Mouse (Mus musculus) midbrain, embryonic 13.5 days (tissue): ENCODE measurements at regions not wholly inside any gene's neighbourhood (a gene's known extent, or its start where the extent isn't known, plus 50 kb on each side); places are given as distances from the start of the nearest gene placed in this dataset.

Experiments used
- ATAC-seq: fragments of 200-750 bp; cut with Nextera tagmentation; 2 replicates; pipeline ENCODE4 v1.8.0; 2017; ENCODE audit warnings: mild to moderate bottlenecking, moderate TSS enrichment, moderate library complexity
- H3K27ac ChIP-seq: fragments of 300-500 bp; sonication (generic); 2 replicates; pipeline ENCODE4 v1.5.1; 2015; ENCODE audit warnings: inconsistent platforms, mild to moderate bottlenecking, moderate library complexity
- H3K27me3 ChIP-seq: fragments of 300-500 bp; sonication (generic); 2 replicates; pipeline ENCODE4 v1.6.1; 2015; ENCODE audit warnings: mild to moderate bottlenecking, inconsistent platforms
- H3K36me3 ChIP-seq: fragments of 300-500 bp; sonication (generic); 2 replicates; pipeline ENCODE4 v1.6.1; 2015; ENCODE audit warnings: mild to moderate bottlenecking, inconsistent platforms
- H3K4me1 ChIP-seq: fragments of 300-500 bp; sonication (generic); replicated peaks from 2 replicates; pipeline ENCODE4 v1.6.1; 2015; ENCODE audit warnings: inconsistent platforms
- H3K4me2 ChIP-seq: fragments of 300-500 bp; sonication (generic); replicated peaks from 2 replicates; pipeline ENCODE4 v1.6.1; 2015; ENCODE audit warnings: moderate library complexity, mild to moderate bottlenecking, inconsistent platforms
- H3K4me3 ChIP-seq: fragments of 300-500 bp; sonication (generic); replicated peaks from 2 replicates; pipeline ENCODE4 v1.5.1; 2015; ENCODE audit warnings: mild to moderate bottlenecking, inconsistent platforms
- H3K9ac ChIP-seq: fragments of 300-500 bp; sonication (generic); replicated peaks from 2 replicates; pipeline ENCODE4 v1.6.1; 2015; ENCODE audit warnings: mild to moderate bottlenecking, inconsistent platforms
- H3K9me3 ChIP-seq: fragments of 300-500 bp; sonication (generic); 2 replicates; pipeline ENCODE4 v1.6.1; 2016; ENCODE audit warnings: mild to moderate bottlenecking, inconsistent platforms
- WGBS: fragments of 180-500 bp; shearing (Covaris S2); methylation state at CpG from one replicate; pipeline ENCODE4 v1.1.7; 2015; 5-methylcytosine and 5-hydroxymethylcytosine counted together

DNA sequence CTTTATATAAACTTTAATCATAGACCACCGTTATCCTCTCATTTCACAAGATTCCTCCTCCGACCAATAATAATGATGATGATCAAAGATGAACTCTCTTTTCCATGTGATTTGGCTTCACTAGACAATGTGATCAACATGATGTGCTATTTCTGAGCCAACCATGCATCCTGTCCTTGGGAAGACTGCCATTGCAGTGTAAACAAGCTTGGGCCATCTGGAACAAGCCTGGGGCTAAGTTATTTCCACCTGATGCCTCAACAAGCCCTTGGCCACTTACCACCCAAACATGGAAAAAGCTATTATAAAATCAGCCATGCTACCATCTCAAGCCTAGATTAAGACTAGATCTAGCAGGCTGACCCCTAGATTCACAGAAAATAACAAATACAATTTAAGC, 542.9 kb downstream of the Gm9195 start:
- no peak overlapping the region for H3K4me3 ChIP-seq
- no peak overlapping the region for H3K9ac ChIP-seq
- H3K36me3 ChIP-seq: no peaks in the 10 kb centered on the region
- no peak overlapping the region for H3K27ac ChIP-seq
- H3K27me3 ChIP-seq: no peaks in the 10 kb centered on the region
- no peaks in the 10 kb centered on the region for H3K9me3 ChIP-seq
- ATAC-seq: no peak
- 97% methylated on average over 2 of the region's 2 CpGs for WGBS
- H3K4me1 ChIP-seq: no peaks in the 10 kb centered on the region
- H3K4me2 ChIP-seq: no peak overlapping the region

DNA sequence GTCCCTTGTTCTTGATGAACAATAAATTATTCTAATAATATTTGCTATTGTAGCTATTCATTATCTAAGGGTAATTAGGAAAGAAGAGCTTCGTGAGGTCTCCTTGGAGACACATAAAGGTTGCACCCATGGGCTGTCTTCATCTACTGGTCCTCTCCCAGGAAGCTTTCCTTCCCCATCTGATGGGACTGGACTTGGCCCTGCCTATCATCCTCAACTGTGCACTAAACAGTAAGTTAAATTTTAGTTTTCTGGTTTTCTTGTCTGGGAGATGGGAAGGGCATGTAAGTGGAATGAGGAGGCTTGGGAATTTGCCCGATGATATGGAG, 554.5 kb downstream of the Gm9195 start:
- Histone ChIP-seq H3K27ac (no peak overlapping the region), H3K4me2 (no peak overlapping the region), H3K4me1 (peaks cover 5% of the 10 kb centered on the region), H3K27me3 (no peaks in the 10 kb centered on the region), H3K36me3 (no peaks in the 10 kb centered on the region), H3K9ac (no peak overlapping the region), H3K4me3 (no peak overlapping the region), H3K9me3 (no peaks in the 10 kb centered on the region)
- WGBS: 86% methylated on average over 2 of the region's 2 CpGs
- ATAC-seq: no peak

DNA sequence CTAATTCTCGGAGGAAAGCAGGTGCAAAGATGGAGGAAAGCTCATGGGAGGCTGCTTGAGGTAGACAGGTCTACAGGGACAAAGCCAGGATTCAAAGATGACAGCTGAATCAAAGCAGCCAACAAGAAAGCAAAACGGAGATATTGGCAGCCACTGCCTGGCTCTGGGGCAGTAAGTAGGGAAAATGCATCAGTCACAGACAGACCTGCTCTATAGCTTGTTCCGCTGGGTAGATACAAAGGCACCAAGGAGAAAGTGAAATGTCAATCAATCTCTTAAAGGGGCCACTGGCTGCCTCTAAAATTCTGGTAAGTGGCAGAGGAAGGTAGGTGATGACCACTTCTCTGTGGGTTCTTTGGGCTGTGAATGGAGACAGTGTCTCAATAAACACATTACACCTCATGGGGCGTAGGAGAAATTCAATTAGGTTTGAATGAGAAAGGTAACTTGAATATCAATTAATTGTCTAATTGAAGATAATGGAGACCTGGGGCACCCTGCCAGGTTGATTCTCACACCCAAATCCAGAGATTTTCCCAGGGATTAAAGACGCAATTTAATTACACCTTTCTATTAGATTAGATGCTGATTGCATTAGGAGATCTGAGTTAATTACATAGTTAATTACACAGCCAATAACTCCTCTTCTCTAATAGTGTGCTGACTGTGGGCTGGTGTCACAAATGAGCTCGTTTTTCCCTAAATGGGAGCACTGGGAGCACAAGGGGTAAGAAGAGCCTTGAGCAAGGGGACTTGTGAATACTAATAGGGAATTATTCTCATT, 555.1 kb downstream of the Gm9195 start:
- peak overlapping the region; percentile 16; the same call in 1 of the 2 replicates for H3K27ac ChIP-seq
- peak; percentile 50; the same call in 1 of the 2 replicates for ATAC-seq
- WGBS: 46% methylated on average over 6 of the region's 6 CpGs

DNA sequence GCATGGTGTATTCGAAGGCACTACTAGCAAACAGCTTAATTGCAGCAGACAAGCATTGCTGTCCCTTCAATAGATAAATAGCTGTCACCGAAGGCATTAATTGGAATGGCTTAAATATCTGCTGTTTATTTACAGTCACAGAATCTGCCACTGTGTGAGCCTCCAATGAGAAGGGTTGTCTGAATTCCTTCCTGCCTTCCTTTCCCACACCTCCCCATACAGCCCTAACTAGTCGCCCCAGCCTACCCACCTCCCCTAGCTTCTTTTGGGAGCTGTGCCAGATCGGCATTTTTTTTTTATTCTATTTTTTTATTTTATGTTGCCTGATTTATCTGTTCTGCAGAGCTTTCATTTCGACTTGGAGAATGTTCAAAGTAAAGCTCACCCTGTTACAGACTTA, 575.7 kb downstream of the Gm9195 start:
- 73% methylated on average over 5 of the region's 5 CpGs for WGBS
- ATAC-seq: no peak
- no peak overlapping the region for H3K9ac ChIP-seq
- H3K4me2 ChIP-seq: no peak overlapping the region
- no peaks in the 10 kb centered on the region for H3K9me3 ChIP-seq
- no peaks in the 10 kb centered on the region for H3K27me3 ChIP-seq
- no peaks in the 10 kb centered on the region for H3K36me3 ChIP-seq
- no peak overlapping the region for H3K27ac ChIP-seq
- no peak overlapping the region for H3K4me3 ChIP-seq
- H3K4me1 ChIP-seq: peaks cover 11% of the 10 kb centered on the region

More for the DNA sequence above, 555.1 kb downstream of the Gm9195 start:
- Histone ChIP-seq H3K9ac (no peak overlapping the region), H3K9me3 (no peaks in the 10 kb centered on the region), H3K4me2 (no peak overlapping the region), H3K27me3 (no peaks in the 10 kb centered on the region), H3K4me1 (peaks cover 5% of the 10 kb centered on the region), H3K36me3 (no peaks in the 10 kb centered on the region), H3K4me3 (no peak overlapping the region)

DNA sequence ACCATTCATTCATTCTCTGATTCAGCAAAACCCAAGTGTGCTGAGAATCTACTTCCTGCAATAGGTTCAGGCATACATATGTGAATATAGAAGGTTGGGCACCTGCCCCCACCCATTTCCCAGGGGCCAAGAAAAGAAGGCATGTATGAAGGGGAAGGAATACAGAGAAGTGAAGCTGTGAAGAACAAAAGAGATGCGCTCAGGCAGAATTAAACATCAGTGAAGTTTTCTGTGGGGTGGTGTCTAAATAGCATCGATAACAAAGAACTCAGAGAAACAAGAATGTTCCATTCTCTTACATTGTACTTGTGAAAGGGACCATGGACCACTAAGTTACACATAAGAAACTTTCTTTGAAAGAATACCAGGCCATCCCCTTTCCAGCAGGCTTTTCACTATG, 580.7 kb downstream of the Gm9195 start:
- no peaks in the 10 kb centered on the region for H3K27me3 ChIP-seq
- ATAC-seq: no peak
- no peaks in the 10 kb centered on the region for H3K36me3 ChIP-seq
- H3K4me2 ChIP-seq: no peak overlapping the region
- H3K9ac ChIP-seq: no peak overlapping the region
- H3K9me3 ChIP-seq: no peaks in the 10 kb centered on the region
- WGBS: 67% methylated on average over 2 of the region's 2 CpGs
- H3K4me1 ChIP-seq: no peaks in the 10 kb centered on the region
- no peak overlapping the region for H3K4me3 ChIP-seq
- no peak overlapping the region for H3K27ac ChIP-seq

DNA sequence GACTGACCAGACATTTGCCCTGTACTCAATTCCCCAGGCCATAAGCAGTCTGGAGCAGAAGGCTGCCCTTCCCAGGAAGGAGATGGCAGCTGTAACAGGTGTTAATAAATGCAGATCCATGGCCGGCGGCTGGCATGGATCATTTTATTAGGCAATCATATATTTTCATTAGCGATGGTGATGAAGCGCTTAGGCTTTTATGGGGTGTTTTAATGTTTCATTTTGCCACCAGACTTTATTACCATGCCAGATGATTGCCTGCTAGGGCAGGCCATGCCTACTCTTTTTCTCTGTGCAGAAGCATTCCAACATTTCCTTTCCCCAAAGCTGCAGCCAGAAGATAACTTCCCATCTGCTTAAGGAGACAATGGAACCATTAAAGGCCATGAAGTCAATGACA, 596.2 kb downstream of the Gm9195 start:
- WGBS: 90% methylated on average over 4 of the region's 4 CpGs
- no peak for ATAC-seq
- no peak overlapping the region for H3K9ac ChIP-seq

DNA sequence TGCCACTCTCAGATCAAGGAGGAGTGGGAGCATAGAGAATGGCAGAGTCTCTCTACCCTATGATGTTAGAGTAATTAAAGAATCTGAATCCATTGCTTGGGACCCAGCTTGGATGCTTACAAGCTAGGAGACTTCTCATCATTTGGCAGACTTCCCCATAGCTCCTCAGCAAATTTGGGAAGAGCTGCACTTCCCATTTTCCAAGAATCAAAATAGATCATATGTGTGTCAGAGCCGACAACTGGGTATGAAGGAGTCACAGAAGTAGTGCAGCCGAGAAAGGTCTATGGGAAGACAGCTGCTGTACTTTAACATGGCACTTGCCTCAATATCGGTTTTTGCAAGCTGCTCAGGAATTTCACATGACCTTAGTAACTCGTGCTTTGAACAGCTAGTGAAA, 596.8 kb downstream of the Gm9195 start:
- 88% methylated on average over 4 of the region's 4 CpGs for WGBS

More for the DNA sequence above, 596.2 kb downstream of the Gm9195 start:
- Histone ChIP-seq H3K9me3 (no peaks in the 10 kb centered on the region), H3K4me2 (no peak overlapping the region), H3K4me3 (no peak overlapping the region), H3K36me3 (no peaks in the 10 kb centered on the region), H3K27me3 (no peaks in the 10 kb centered on the region), H3K27ac (no peak overlapping the region), H3K4me1 (no peaks in the 10 kb centered on the region)

DNA sequence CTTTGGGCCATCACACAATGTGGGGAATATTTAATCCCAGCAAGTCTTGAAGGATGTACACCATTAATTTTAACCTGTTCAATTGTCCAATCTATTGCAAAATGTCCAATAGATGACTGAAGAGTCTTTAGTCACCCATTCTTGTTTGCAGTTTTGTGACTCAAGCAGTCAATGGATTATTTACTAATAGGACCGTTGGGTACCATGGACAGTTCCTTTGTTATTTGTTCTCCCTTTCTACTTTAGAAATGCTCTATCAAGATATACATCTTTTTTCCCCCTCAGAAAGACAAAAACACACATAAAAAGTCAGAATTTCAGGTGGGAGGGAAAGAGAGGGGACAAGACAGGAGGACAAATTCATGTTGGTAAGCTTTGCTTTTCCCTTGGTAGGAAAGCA, 598.3 kb downstream of the Gm9195 start:
- H3K27me3 ChIP-seq: no peaks in the 10 kb centered on the region
- H3K4me2 ChIP-seq: no peak overlapping the region
- ATAC-seq: no peak
- no peak overlapping the region for H3K4me3 ChIP-seq
- H3K36me3 ChIP-seq: no peaks in the 10 kb centered on the region
- 63% methylated on average over 1 of the region's 1 CpGs for WGBS
- H3K4me1 ChIP-seq: no peaks in the 10 kb centered on the region
- no peaks in the 10 kb centered on the region for H3K9me3 ChIP-seq
- H3K9ac ChIP-seq: no peak overlapping the region
- H3K27ac ChIP-seq: no peak overlapping the region

More for the DNA sequence above, 596.8 kb downstream of the Gm9195 start:
- no peaks in the 10 kb centered on the region for H3K36me3 ChIP-seq
- H3K27ac ChIP-seq: no peak overlapping the region
- ATAC-seq: no peak
- no peaks in the 10 kb centered on the region for H3K9me3 ChIP-seq
- no peak overlapping the region for H3K4me3 ChIP-seq
- no peak overlapping the region for H3K9ac ChIP-seq
- H3K4me2 ChIP-seq: no peak overlapping the region
- no peaks in the 10 kb centered on the region for H3K4me1 ChIP-seq
- H3K27me3 ChIP-seq: no peaks in the 10 kb centered on the region

DNA sequence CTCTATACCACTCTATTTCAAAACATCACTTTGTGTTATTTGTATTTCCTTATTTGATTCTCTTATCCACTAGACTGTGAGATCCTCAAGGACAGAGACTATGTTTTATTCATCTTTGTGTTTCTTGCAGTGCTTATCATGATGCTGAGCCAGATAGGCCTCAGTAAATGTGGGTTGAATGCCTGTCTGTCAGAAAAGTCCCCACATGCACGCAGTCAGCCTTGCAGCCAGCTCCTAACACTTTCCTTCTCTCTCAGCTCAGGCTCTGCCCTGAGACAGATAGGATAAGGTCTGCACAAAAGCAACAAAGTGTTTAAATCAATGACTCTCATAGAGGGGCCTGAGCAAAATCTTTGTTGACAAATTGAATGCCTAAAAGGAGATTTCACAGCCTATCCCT, 600.0 kb downstream of the Gm9195 start:
- no peak for ATAC-seq
- Histone ChIP-seq H3K27ac (no peak overlapping the region), H3K9ac (no peak overlapping the region), H3K9me3 (no peaks in the 10 kb centered on the region), H3K4me3 (no peak overlapping the region), H3K4me1 (no peaks in the 10 kb centered on the region), H3K27me3 (no peaks in the 10 kb centered on the region), H3K36me3 (no peaks in the 10 kb centered on the region), H3K4me2 (no peak overlapping the region)
- WGBS: 66% methylated on average over 1 of the region's 1 CpGs

DNA sequence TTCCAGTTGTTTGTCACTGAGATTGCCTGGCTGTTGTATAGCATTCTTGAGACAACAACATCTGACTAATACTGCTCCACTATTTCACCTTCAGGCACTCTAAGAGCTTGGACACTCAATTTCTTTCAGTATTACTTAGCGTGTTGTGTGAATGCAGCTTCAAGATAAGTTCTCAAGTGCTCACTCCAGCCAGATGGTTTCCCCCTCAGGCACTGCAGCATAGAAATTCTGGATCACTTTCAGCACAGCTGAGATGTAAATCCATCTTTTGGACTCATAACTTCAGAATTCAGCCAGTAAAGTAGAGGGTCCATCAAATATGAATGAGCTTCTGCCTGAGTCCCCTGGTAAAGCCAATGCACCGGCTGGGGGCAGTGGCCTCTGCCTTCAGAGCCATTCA, 608.8 kb downstream of the Gm9195 start:
- Histone ChIP-seq H3K4me2 (no peak overlapping the region), H3K4me1 (no peaks in the 10 kb centered on the region), H3K4me3 (no peak overlapping the region), H3K9ac (no peak overlapping the region), H3K36me3 (no peaks in the 10 kb centered on the region), H3K27ac (no peak overlapping the region), H3K9me3 (no peaks in the 10 kb centered on the region), H3K27me3 (no peaks in the 10 kb centered on the region)
- no peak for ATAC-seq
- WGBS: 86% methylated on average over 2 of the region's 2 CpGs

DNA sequence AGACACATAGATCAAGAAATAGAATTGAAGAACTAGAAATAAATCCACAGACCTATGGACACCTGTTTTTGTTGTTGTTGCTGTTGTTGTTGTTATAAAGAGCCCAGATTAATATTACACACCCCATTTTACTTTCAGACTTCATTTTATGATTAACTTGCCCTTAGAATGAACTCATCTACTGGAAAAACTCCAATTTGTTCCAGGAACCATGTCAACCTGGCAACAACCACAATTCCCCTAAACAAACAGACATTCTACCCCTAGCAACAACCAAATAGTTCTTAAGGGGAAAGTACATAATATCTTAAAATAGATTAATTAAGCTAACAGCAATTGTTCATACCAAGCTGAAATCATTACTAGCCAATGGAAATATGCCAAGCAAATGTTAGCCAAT, 646.1 kb downstream of the Gm9195 start:
- no peak overlapping the region for H3K4me3 ChIP-seq
- ATAC-seq: no peak
- H3K4me2 ChIP-seq: no peak overlapping the region
- no peaks in the 10 kb centered on the region for H3K4me1 ChIP-seq
- H3K36me3 ChIP-seq: no peaks in the 10 kb centered on the region
- no peak overlapping the region for H3K27ac ChIP-seq
- H3K9me3 ChIP-seq: no peaks in the 10 kb centered on the region
- no peak overlapping the region for H3K9ac ChIP-seq
- H3K27me3 ChIP-seq: no peaks in the 10 kb centered on the region

DNA sequence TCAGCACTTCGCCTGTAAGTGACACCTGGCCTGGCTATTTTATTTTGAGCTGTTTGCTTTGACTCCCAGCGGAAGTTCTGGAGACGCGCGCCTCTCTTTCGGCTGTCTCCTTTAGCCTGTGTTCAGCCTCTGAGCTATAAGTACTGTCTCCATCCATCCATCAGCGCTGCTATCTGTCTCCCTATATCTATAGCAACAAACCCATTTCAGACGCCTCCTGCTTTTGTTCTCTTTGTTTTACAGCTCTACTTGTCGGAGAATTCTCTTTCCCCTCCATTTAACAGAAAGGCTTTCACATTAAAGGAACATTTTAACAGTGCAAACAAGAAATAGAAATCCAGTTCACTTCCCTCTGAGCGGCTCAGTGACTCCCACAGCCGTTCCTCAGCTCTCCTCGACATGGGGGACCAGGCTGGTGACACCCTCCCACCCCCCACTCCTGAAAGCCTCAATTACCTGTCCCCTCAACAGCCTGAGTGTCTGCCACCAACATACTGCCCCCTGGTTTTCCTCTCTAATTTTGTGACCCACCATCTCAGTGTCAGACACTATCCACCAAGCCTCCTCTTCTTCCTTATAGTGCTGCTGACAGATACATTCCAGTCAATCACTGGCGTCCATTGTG, 682.7 kb downstream of the Gm9195 start:
- Histone ChIP-seq H3K27me3 (no peaks in the 10 kb centered on the region), H3K4me2 (no peak overlapping the region), H3K27ac (no peak overlapping the region), H3K9me3 (no peaks in the 10 kb centered on the region), H3K9ac (no peak overlapping the region), H3K36me3 (no peaks in the 10 kb centered on the region), H3K4me3 (no peak overlapping the region), H3K4me1 (no peaks in the 10 kb centered on the region)
- WGBS: 63% methylated on average over 13 of the region's 13 CpGs
- no peak for ATAC-seq

DNA sequence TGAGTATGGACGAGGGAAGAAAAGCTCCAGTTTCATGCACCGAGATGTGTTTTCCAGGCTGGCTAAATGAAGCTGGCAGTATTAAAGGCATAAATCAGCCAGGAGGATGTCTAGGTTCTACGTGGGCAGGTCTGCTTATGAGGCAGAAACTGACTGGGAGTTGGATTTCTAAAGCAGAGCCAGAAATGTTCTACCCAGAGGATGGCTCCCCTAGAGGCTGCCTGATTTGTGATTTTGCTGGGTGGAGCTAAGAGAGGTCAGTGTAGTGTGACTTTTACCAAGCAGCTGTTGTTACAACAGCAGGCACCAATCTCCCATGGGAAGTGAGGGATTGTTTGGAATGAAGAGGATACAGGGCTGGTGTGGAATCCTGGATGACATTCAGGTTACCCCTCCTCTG, 686.0 kb downstream of the Gm9195 start:
- Histone ChIP-seq H3K27ac (no peak overlapping the region), H3K9ac (no peak overlapping the region), H3K4me1 (no peaks in the 10 kb centered on the region), H3K36me3 (no peaks in the 10 kb centered on the region), H3K9me3 (no peaks in the 10 kb centered on the region), H3K4me3 (no peak overlapping the region), H3K27me3 (no peaks in the 10 kb centered on the region), H3K4me2 (no peak overlapping the region)
- ATAC-seq: no peak
- 84% methylated on average over 3 of the region's 3 CpGs for WGBS
